Mouse (Mus musculus) bone marrow, adult 2 months (tissue): ENCODE measurements around the gene Agrp. TPM values are rescaled to one million over a fixed set of nuclear protein-coding genes. Genes with fewer than 3 reads are reported as not detected.

Experiments used
- H3K27ac ChIP-seq: fragments of 200-500 bp; 2 replicates; pipeline ENCODE4 v1.5.1; 2012; ENCODE audit warnings: low read depth, mild to moderate bottlenecking, control low read depth, inconsistent platforms, low read length; ENCODE audit not compliant: control insufficient read depth, poor library complexity, insufficient read depth
- H3K4me1 ChIP-seq: fragments of 200-500 bp; 2 replicates; pipeline ENCODE4 v1.6.1; 2011; ENCODE audit warnings: low read length; ENCODE audit not compliant: control insufficient read depth, insufficient read depth
- H3K4me3 ChIP-seq: fragments of 200-500 bp; replicated peaks from 2 replicates; pipeline ENCODE3; 2011; ENCODE audit warnings: mild to moderate bottlenecking, low read depth, low read length, control low read depth; ENCODE audit not compliant: control insufficient read depth
- CTCF ChIP-seq: fragments of 200-500 bp; IDR thresholded peaks from 2 replicates; pipeline ENCODE4 v1.5.1; 2011; ENCODE audit warnings: low read length, control low read depth; ENCODE audit not compliant: control insufficient read depth, insufficient read depth
- POLR2A ChIP-seq: fragments of 200-500 bp; IDR thresholded peaks from 2 replicates; pipeline ENCODE4 v1.6.1; 2011; ENCODE audit warnings: low read depth, mild to moderate bottlenecking, control low read depth, low read length, borderline replicate concordance; ENCODE audit not compliant: control insufficient read depth
- WGBS: fragments of 180-500 bp; shearing (Covaris S2); methylation state at CpG from one replicate; pipeline ENCODE4 v1.1.7; 2018; 5-methylcytosine and 5-hydroxymethylcytosine counted together
- polyA plus RNA-seq: library from polyadenylated mRNA; stranded (reverse); fragments of >200 nt; gene quantifications from 2 replicates; pipeline ENCODE4 v1.2.4, GENCODE M21; 2011; ENCODE audit warnings: low replicate concordance; ENCODE audit not compliant: missing spikeins, insufficient read depth, insufficient read length

Agrp gene
- polyA plus RNA-seq, 1 experiment: not detected

DNA sequence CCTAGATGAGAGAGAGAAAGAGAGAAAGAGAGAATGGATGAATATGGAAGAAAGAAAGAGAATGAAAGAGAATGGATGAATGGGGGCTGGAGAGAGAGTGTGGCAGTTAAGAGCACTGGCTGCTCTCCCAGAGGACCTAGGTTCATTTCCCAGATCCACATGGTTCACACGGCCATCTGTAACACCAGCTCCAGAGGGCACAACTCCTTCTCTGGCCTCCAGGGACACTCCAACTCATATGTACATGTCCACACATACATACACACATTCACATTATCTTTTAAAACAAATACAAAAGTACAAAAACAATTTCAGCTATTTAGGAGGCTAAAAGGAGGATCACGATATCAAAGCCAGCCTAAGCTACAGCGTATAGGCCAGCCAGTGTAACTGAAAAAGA, 74.3 kb downstream of the Agrp start:
- WGBS: 85% methylated on average over 3 of the region's 3 CpGs
- H3K4me1 ChIP-seq: peaks cover 4% of the 10 kb centered on the region
- no peak overlapping the region for H3K27ac ChIP-seq
- TF ChIP-seq POLR2A (no peak), CTCF (no peak)
- H3K4me3 ChIP-seq: no peak overlapping the region

DNA sequence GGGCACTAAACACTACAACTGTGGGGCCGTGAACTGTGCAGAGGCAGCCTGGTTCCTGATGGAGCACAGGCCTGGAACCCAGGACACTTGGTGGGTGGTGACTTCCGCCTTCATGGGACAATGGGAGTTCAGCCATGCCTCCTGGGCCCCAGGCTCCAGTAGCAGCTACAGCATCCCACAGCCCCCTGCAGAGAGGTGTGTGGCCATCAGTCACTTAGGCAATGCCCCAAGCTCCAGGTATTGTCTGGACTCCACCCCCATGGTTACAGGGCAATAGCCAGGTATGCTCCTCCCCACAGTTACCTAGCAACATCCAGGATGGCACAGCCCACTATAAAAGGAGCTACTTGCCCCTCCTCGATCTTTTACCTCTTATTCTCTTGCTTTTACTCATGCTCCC, 82.0 kb downstream of the Agrp start:
- no peak overlapping the region for H3K27ac ChIP-seq
- peaks cover 3% of the 10 kb centered on the region; the same call in 1 of the 2 replicates for H3K4me1 ChIP-seq
- H3K4me3 ChIP-seq: no peak overlapping the region
- no peak for TF ChIP-seq POLR2A
- TF ChIP-seq CTCF: no peak
- 85% methylated on average over 3 of the region's 3 CpGs for WGBS

DNA sequence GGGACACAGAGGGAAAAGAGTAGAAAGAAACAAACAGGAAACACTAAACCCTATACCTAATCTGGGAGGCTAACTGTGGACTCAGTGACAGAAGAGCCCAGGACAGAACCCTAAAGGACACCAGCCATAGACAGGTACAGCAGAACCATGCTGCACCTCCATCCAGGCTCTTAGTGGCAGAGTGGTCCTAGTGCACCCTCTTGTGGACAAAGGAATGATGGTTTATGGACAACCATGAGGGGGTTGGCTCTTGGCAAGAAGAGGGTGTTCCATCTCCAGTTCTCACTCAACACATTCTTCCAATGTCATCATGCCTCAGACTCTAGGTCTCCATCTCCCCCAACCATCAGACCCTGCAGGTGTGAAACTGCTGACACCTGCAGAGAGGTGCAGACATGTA, 83.1 kb downstream of the Agrp start:
- peaks cover 3% of the 10 kb centered on the region; the same call in 1 of the 2 replicates for H3K4me1 ChIP-seq
- no peak overlapping the region for H3K4me3 ChIP-seq
- TF ChIP-seq POLR2A (no peak), CTCF (peak; percentile 89)
- H3K27ac ChIP-seq: no peak overlapping the region

DNA sequence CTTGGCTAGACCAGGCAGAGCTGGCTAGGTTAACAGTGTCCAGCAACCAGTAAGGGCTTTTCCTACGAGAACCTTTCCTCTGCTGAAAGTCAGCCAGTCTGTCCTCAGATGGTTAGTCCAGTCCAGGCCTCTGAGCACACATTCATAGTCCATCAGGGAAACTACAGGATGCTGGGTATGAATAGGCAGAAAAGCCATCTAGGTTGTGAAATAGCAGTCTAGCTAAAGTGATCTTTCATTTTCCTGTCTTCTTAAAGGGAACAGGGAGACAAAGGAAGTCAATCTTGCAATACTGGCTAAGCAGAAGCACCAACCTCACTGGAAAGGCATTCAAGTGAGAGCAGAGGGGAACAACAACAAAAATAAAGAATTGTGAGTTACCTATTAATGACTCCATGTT, 84.4 kb downstream of the Agrp start:
- Histone ChIP-seq H3K27ac (no peak overlapping the region), H3K4me1 (peaks cover 3% of the 10 kb centered on the region; the same call in 1 of the 2 replicates), H3K4me3 (no peak overlapping the region)
- TF ChIP-seq POLR2A (no peak), CTCF (no peak)
- 51% methylated on average over 1 of the region's 1 CpGs for WGBS

DNA sequence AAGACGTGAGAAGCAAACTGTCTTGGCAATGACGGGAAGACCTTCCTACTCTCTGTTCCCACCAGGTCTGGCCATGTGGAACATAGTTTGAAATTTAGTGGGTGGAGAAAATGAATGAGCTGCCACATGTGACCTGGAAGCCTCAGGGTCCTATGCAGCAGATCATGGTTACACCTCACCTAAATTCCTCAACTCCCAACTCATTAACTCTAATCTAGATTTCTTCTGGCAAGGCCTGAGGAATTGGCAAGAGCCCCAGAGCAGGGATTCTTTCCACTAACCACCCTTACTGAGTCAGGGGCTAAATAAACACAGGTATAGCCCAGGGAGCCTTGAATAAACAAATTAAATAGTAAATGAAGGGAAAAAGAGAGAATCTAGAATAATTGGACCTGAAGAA, 85.2 kb downstream of the Agrp start:
- WGBS: 86% methylated on average over 2 of the region's 2 CpGs
- TF ChIP-seq CTCF (no peak), POLR2A (no peak)
- Histone ChIP-seq H3K4me3 (no peak overlapping the region), H3K4me1 (peaks cover 3% of the 10 kb centered on the region; the same call in 1 of the 2 replicates), H3K27ac (no peak overlapping the region)

DNA sequence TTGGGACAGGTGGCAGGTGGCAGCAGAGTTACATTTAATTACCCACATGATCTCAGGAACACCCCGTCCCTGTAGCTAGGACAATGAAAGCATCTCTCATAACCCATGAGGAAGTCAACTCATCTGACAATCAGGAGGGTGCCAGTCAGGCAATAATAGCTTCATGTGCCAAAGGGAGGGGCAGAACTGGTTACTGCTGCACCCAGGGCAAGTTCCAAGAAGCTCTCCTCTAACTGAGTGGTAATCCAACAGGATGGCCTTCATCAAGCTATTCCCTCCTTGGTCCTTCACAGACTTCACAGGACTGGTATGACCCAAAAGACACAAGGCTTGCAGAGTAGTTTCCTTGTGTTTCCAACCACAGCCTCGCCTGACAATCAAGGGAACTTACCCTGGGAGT, 87.1 kb downstream of the Agrp start:
- no peak for TF ChIP-seq CTCF
- no peak for TF ChIP-seq POLR2A
- peaks cover 6% of the 10 kb centered on the region for H3K4me1 ChIP-seq
- no peak overlapping the region for H3K4me3 ChIP-seq
- 64% methylated on average over 2 of the region's 2 CpGs for WGBS
- no peak overlapping the region for H3K27ac ChIP-seq

DNA sequence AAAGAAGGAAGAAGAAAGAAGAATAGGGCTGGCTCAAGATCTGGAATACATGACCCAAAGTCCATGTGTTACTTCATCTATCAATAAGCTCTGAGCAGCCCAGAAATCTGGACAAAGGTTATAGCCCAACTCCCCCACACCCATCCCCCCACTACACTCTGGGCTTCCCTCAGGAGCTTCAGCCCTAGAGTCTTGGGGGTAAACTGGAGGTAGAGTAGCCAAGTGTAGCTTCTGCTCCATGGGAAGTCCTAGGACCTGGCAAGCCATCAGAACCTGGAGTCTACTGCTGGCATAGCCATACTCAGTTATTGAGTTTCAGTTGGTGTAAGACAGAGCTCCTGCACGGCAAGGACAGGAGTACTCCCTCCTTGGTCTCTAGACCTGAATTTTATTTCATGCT, 87.7 kb downstream of the Agrp start:
- no peak overlapping the region for H3K27ac ChIP-seq
- H3K4me1 ChIP-seq: peaks cover 6% of the 10 kb centered on the region
- WGBS: 88% methylated on average over 1 of the region's 1 CpGs
- TF ChIP-seq CTCF (no peak), POLR2A (no peak)
- no peak overlapping the region for H3K4me3 ChIP-seq

DNA sequence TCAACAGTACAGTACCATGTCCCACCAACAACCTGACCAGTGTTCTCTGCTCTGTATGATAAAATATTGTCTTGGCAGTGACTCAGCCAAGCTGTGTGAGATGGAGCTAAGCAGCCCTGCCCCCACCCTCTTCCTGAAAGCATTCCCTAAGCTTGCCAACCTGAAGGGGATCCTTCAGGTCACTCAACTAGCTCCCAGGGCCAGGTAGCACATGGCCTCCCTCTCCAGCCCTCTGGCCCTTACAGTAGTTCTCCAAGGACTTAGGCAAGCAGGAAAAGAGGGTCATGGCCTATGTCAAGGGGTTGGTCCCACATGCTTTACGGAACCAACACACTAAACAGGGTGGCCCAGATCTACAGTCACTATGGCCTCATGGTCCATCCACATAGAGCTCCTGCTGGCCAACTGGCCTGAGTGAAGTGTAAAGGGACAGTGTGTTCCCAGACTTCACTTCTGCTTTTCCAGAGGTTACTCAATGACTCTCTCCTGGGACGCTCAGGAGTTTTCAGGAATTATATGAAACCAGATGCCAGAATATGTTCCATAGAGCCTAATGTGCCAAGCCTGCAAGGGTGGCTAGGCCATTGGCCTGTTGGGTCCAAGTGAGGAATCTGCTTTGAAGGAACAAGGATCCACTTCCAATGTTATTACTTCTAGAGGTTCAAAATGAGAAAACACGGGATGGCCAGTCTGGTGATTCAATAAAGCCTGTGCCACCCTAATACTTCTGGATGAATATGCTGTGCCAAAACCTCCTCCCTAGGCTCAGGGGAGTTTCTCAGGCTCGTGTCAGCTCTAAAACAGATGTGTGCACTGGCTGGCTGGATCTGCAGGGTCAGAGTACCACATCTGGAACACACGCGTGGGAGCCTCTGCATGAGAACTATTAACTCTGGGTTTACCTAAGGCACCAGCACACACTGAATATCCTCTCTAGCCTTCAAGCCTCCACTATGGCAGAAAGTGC, 90.5 kb downstream of the Agrp start:
- 82% methylated on average over 6 of the region's 6 CpGs for WGBS
- H3K4me1 ChIP-seq: peaks cover 6% of the 10 kb centered on the region
- H3K4me3 ChIP-seq: no peak overlapping the region
- TF ChIP-seq CTCF (no peak), POLR2A (no peak)
- no peak overlapping the region for H3K27ac ChIP-seq
